Mouse (Mus musculus): Measurements from ENCODE around the gene Fam71e2.

- TF ChIP-seq ZNF384 (IDR thresholded peaks at IDR 0.05; ENCODE audit: low read depth, low read length) = no peak
- no peak for TF ChIP-seq MAFK (IDR thresholded peaks at IDR 0.05; ENCODE audit: insufficient read depth, low read depth, low read length)
- TF ChIP-seq CHD2 (IDR thresholded peaks at IDR 0.05; ENCODE audit: low read depth, low read length) = no peak
- no peak for TF ChIP-seq ZC3H11A (IDR thresholded peaks at IDR 0.05; ENCODE audit: borderline replicate concordance, low read depth, low read length)
- no peak for TF ChIP-seq HCFC1 (IDR thresholded peaks at IDR 0.05; ENCODE audit: borderline replicate concordance, insufficient read depth, low read length)
Measured at GRCm38 (mm10) chr7:4764946-4765710, 6.0 kb downstream of the Fam71e2 start.

Measured in ES-E14 (cell line).